Mouse (Mus musculus): Measurements from ENCODE around the gene Ccer2. TPM values are rescaled to one million over a fixed set of nuclear protein-coding genes. Genes with fewer than 3 reads are reported as not detected.

The Ccer2 gene
- polyA plus RNA-seq, 1 experiment from 2014 or later: 1.1 TPM

DNA sequence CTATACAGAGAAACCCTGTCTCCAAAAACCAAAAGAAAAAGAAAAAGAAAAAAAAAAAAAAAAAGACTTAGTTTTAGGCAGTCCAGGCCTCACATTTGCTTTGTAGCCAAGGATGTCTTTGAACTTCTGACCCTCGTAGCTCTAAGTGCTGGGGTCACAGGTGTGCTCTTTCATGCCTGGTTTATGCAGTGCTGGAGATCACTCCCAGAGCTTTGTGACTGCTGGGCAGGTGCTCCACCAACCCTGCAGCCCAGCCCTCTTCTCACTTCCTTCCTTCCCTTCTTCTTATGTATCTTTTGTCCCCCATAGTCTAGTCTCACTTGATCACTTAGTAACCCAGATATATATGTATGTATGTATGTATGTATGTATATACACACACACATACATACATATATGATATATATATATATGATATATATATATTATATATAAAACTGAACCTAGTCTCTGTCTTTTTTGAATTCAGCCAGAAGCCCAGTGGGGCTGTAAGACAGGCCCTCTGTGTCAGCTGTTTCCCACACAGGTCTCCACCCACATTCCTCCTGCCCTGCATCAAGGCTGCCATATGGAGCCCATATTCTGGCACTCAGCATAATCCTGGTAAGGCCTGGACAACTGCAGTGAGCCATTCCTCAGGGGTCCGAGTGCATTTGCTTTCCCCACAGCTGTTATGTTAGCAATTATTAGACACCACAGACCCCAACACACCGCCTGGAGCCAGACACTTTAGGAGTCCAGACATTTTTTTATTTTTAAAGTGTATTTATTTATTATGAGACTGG is 35.0 kb upstream of the Ccer2 start:
- H3K4me2 ChIP-seq (ENCODE audit: low read length): no peak overlapping the region
- H3K9me3 ChIP-seq (ENCODE audit: control insufficient read depth, low read length): no peaks in the 10 kb centered on the region
- no peak for ATAC-seq
- H3K4me1 ChIP-seq (ENCODE audit: control insufficient read depth, insufficient read depth, low read depth, low read length): peaks cover 4% of the 10 kb centered on the region; the same call in 1 of the 2 replicates
- 55% methylated on average over 3 of the region's 3 CpGs for WGBS
- no peak overlapping the region for H3K4me3 ChIP-seq (ENCODE audit: low read length)
- H3K27ac ChIP-seq (ENCODE audit: low read depth, low read length): no peak overlapping the region
- no peaks in the 10 kb centered on the region for H3K27me3 ChIP-seq (replicated peaks; ENCODE audit: control insufficient read depth, insufficient read depth, low read length)
- H3K9ac ChIP-seq (ENCODE audit: low read depth, low read length): no peak overlapping the region
- no peaks in the 10 kb centered on the region for H3K36me3 ChIP-seq (ENCODE audit: control insufficient read depth, insufficient read depth, low read length)

GRCm38 (mm10) chr7:28722079-28722478 is 33.9 kb upstream of the Ccer2 start:
- Histone ChIP-seq H3K27ac (ENCODE audit: low read depth, low read length) (no peak overlapping the region), H3K4me1 (ENCODE audit: control insufficient read depth, insufficient read depth, low read depth, low read length) (no peaks in the 10 kb centered on the region), H3K4me3 (ENCODE audit: low read length) (no peak overlapping the region), H3K9me3 (ENCODE audit: control insufficient read depth, low read length) (no peaks in the 10 kb centered on the region), H3K9ac (ENCODE audit: low read depth, low read length) (no peak overlapping the region), H3K4me2 (ENCODE audit: low read length) (no peak overlapping the region), H3K27me3 (replicated peaks; ENCODE audit: control insufficient read depth, insufficient read depth, low read length) (no peaks in the 10 kb centered on the region), H3K36me3 (ENCODE audit: control insufficient read depth, insufficient read depth, low read length) (no peaks in the 10 kb centered on the region)
- WGBS: 92% methylated on average over 7 of the region's 7 CpGs
- ATAC-seq: no peak

DNA sequence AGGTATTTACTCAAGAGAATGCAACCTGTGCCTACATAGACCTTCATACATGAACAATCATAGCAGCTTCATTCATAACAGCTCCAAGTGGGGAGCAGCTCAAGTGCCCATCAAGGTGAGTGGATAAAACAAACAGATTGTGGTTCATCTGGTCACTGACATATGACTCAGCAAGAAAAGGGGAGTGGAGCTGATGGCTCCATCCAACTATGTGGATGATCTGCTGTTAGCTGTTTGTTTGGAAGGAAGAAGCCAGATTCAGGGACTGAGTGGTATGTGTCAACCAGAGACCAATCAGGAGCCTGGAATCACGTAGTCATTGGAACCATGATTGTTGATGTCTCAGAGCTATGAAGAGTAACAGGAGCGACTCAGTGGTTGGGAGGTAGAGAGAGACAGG is 31.4 kb upstream of the Ccer2 start:
- Histone ChIP-seq H3K27me3 (replicated peaks; ENCODE audit: control insufficient read depth, insufficient read depth, low read length) (no peaks in the 10 kb centered on the region), H3K4me2 (ENCODE audit: low read length) (no peak overlapping the region), H3K36me3 (ENCODE audit: control insufficient read depth, insufficient read depth, low read length) (no peaks in the 10 kb centered on the region), H3K4me1 (ENCODE audit: control insufficient read depth, insufficient read depth, low read depth, low read length) (peaks cover 7% of the 10 kb centered on the region; the same call in 1 of the 2 replicates), H3K4me3 (ENCODE audit: low read length) (no peak overlapping the region), H3K27ac (ENCODE audit: low read depth, low read length) (no peak overlapping the region), H3K9ac (ENCODE audit: low read depth, low read length) (no peak overlapping the region), H3K9me3 (ENCODE audit: control insufficient read depth, low read length) (no peaks in the 10 kb centered on the region)
- WGBS: 93% methylated on average over 2 of the region's 2 CpGs
- no peak for ATAC-seq

DNA sequence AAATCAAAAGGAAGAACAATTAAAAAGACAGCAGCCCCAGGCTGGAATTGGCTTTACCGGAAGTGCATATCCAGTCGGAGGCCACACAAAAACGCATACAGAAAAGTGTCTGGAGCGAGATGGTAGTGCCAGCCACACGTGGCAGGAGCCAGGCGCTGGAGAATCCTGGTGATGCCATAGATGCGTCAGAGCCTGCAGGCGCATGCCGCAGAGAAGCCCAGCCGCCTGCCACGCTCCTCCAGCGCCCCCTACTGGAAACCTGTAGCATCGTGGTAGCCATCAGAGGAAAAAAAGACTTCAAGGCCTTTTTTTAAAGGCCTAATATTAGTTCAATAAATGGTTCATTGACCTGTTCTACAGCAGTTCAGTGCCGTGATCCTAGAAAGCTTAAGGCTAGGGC is 29.4 kb upstream of the Ccer2 start:
- H3K36me3 ChIP-seq (ENCODE audit: control insufficient read depth, insufficient read depth, low read length): no peaks in the 10 kb centered on the region
- H3K27me3 ChIP-seq (replicated peaks; ENCODE audit: control insufficient read depth, insufficient read depth, low read length): no peaks in the 10 kb centered on the region
- H3K4me1 ChIP-seq (ENCODE audit: control insufficient read depth, insufficient read depth, low read depth, low read length): peaks cover 7% of the 10 kb centered on the region; the same call in 1 of the 2 replicates
- peak overlapping the region; percentile 36 for H3K4me2 ChIP-seq (ENCODE audit: low read length)
- peak; percentile 70 for ATAC-seq
- H3K27ac ChIP-seq (ENCODE audit: low read depth, low read length): no peak overlapping the region
- 9% methylated on average over 14 of the region's 14 CpGs for WGBS
- 0 out of 2 replicates have a peak overlapping the region, but pooled peaks have one; percentile 19 for H3K9ac ChIP-seq (ENCODE audit: low read depth, low read length)
- H3K9me3 ChIP-seq (ENCODE audit: control insufficient read depth, low read length): peaks cover 7% of the 10 kb centered on the region
- no peak overlapping the region for H3K4me3 ChIP-seq (ENCODE audit: low read length)

DNA sequence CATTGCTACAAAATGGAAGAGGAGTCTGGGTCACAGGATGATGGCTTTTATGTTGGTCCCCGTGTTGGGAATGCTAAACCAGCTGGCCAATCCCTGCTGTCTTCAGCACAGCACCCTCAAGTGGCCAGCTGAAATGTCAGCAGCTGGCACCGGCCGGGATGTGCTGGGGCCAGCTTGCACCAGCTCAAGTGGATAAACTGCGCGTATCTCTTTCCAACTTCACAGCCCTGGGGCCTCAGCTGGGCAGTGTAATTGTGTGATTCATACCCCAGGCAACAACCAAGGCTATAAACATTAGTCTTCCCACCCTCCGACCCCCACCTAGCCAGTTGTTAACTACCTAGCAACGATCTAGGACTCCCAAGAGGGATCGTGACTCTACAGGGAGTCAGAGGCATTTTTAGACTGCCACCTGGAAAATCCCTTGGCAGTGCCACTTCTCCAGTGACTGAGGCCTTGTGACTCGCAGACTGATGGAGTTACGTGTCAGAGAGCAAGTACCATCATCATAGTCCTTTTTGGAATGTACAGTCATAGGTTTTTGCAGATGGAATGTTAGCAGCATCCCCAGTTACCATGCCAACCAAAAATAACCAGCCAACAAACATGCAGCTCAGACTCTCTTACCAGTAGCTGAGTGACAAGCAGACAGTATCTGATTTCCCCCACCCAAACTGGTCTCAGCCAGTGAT is 28.2 kb upstream of the Ccer2 start:
- Histone ChIP-seq H3K9ac (ENCODE audit: low read depth, low read length) (0 out of 2 replicates have a peak overlapping the region, but pooled peaks have one; percentile 28), H3K27ac (ENCODE audit: low read depth, low read length) (no peak overlapping the region), H3K9me3 (ENCODE audit: control insufficient read depth, low read length) (peaks cover 7% of the 10 kb centered on the region), H3K4me1 (ENCODE audit: control insufficient read depth, insufficient read depth, low read depth, low read length) (peaks cover 7% of the 10 kb centered on the region; the same call in 1 of the 2 replicates), H3K36me3 (ENCODE audit: control insufficient read depth, insufficient read depth, low read length) (no peaks in the 10 kb centered on the region), H3K4me2 (ENCODE audit: low read length) (no peak overlapping the region), H3K27me3 (replicated peaks; ENCODE audit: control insufficient read depth, insufficient read depth, low read length) (0 out of 2 replicates have a peak, but pooled peaks cover under 1% of the 10 kb centered on the region), H3K4me3 (ENCODE audit: low read length) (no peak overlapping the region)
- ATAC-seq: 0 out of 2 replicates have a peak, but pooled peaks have one; percentile 28
- 33% methylated on average over 10 of the region's 10 CpGs for WGBS

DNA sequence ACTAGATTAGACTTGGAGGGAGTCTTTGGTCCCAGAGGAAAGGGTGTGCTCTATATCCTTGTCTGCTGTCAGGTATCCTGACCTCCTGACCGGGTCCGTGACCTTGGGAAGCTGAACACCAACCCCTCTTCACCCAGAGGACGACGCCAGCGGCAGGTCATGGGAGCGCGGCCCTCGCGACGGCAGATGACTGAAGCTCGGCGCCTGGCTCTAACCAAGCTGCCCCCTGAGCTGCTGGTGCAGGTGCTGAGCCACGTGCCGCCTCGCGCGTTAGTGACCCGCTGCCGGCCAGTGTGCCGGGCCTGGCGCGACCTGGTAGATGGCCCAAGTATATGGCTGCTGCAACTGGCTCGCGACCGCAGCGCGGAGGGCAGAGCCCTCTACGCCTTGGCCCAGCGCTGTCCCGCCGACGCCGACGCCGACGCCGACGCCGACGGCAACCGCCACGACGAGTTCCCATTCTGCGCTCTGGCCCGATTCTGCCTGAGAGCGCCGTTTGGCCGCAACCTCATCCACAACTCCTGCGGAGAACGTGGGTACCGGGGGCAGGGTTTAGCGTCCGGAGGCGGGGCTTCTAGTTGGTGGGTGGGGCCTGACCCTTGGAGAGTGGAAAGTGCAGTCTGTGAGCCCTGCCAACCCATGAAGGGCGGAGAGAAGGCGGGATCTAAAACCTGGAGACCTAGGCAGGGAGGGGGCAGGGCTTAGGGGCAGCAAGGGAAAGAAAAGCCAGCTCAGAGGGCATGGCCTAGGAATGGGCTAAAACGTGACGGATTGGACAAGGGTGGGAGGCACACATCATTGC is 23.4 kb upstream of the Ccer2 start:
- WGBS: 4% methylated on average over 45 of the region's 58 CpGs
- no peak overlapping the region for H3K27ac ChIP-seq (ENCODE audit: low read depth, low read length)
- no peaks in the 10 kb centered on the region for H3K36me3 ChIP-seq (ENCODE audit: control insufficient read depth, insufficient read depth, low read length)
- ATAC-seq: peak; percentile 83
- H3K9ac ChIP-seq (ENCODE audit: low read depth, low read length): peak overlapping the region; percentile 53
- H3K4me3 ChIP-seq (ENCODE audit: low read length): peak overlapping the region; percentile 42
- H3K4me2 ChIP-seq (ENCODE audit: low read length): peak overlapping the region; percentile 62
- peaks cover 9% of the 10 kb centered on the region; the same call in 1 of the 2 replicates for H3K4me1 ChIP-seq (ENCODE audit: control insufficient read depth, insufficient read depth, low read depth, low read length)
- H3K9me3 ChIP-seq (ENCODE audit: control insufficient read depth, low read length): peaks cover 7% of the 10 kb centered on the region
- H3K27me3 ChIP-seq (replicated peaks; ENCODE audit: control insufficient read depth, insufficient read depth, low read length): peaks cover 7% of the 10 kb centered on the region; the same call in 1 of the 2 replicates

- Histone ChIP-seq H3K27me3 (replicated peaks; ENCODE audit: control insufficient read depth, insufficient read depth, low read length) (peaks cover 7% of the 10 kb centered on the region; the same call in 1 of the 2 replicates), H3K4me1 (ENCODE audit: control insufficient read depth, insufficient read depth, low read depth, low read length) (peaks cover 3% of the 10 kb centered on the region; the same call in 1 of the 2 replicates), H3K9me3 (ENCODE audit: control insufficient read depth, low read length) (peaks cover 7% of the 10 kb centered on the region), H3K36me3 (ENCODE audit: control insufficient read depth, insufficient read depth, low read length) (no peaks in the 10 kb centered on the region), H3K9ac (ENCODE audit: low read depth, low read length) (peak overlapping the region; percentile 53; the same call in 1 of the 2 replicates), H3K27ac (ENCODE audit: low read depth, low read length) (no peak overlapping the region), H3K4me2 (ENCODE audit: low read length) (peak overlapping the region; percentile 62), H3K4me3 (ENCODE audit: low read length) (peak overlapping the region; percentile 42)
- 6% methylated on average over 11 of the region's 11 CpGs for WGBS
- ATAC-seq: no peak; the same call in 1 of the 2 replicates
Observed at GRCm38 (mm10) chr7:28733211-28733610, 22.8 kb upstream of the Ccer2 start.

DNA sequence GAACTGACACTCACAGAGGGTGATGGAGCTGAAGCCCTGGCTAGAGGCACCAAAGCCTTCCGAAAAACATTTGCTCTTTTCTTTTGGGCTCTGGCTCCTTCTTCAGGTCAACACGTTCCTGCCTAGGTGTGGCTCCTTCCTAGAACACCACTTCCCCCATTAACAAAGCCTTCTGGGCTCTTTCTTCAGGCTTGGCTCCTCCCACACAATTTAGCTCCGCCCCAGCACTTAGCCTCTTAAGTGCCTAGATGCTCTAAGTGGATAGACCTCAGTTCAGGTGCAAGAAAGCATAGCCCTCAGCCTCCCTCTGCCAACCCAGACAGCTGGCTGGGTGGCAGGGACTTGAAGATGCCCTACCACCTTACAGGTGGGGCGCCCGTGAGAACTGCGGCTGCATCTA is 20.3 kb upstream of the Ccer2 start:
- H3K27ac ChIP-seq (ENCODE audit: low read depth, low read length): no peak overlapping the region
- WGBS: 87% methylated on average over 6 of the region's 6 CpGs
- H3K36me3 ChIP-seq (ENCODE audit: control insufficient read depth, insufficient read depth, low read length): peaks cover 4% of the 10 kb centered on the region; the same call in 1 of the 2 replicates
- peaks cover 7% of the 10 kb centered on the region; the same call in 1 of the 2 replicates for H3K27me3 ChIP-seq (replicated peaks; ENCODE audit: control insufficient read depth, insufficient read depth, low read length)
- H3K4me2 ChIP-seq (ENCODE audit: low read length): no peak overlapping the region
- H3K9me3 ChIP-seq (ENCODE audit: control insufficient read depth, low read length): peaks cover 7% of the 10 kb centered on the region
- ATAC-seq: no peak
- no peak overlapping the region for H3K9ac ChIP-seq (ENCODE audit: low read depth, low read length)
- no peak overlapping the region for H3K4me3 ChIP-seq (ENCODE audit: low read length)
- peaks cover 2% of the 10 kb centered on the region for H3K4me1 ChIP-seq (ENCODE audit: control insufficient read depth, insufficient read depth, low read depth, low read length)

Data from hindbrain, embryonic 16.5 days (tissue).